Mouse (Mus musculus): ENCODE results near the gene Dcaf17. TPM values are rescaled to one million over a fixed set of nuclear protein-coding genes. Genes with fewer than 3 reads are reported as not detected.
A peak's percentile ranks its signal among the peaks of the same experiment; 100 is the strongest.

Gene Dcaf17
- polyA plus RNA-seq, 1 experiment from 2014 or later: 11.1 TPM

DNA sequence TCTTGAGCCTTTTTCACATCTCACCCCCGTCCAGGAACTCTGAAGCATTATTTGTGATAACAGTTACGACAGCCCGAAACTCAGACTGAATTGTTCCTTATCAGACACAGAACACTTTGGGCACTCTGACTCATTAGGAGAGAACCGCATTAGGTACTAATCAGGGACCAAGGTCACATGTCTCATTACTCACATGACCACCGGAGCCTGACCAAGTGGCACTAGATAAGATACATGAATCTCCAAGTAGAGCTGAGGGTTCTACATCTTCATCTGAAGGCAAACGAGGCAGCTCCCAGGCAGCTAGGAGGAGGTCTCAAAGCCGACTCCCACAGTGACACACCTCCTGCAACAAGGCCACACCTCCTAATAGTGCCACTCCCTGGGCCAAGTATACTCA lies 41.0 kb downstream of the Dcaf17 start:
- DNase-seq (ENCODE audit: low read depth, low spot score) (no peak), ATAC-seq (no peak)
- in situ Hi-C loops (cut with MboI; ENCODE audit: low pct_unique_long_range_greater_than_20kb): no loop called here
- CTCF ChIA-PET: interaction anchor here (1.7 kb wide), 2 partner anchors 10 kb away, joined by 3 to 5 read pairs; no protein-coding TSS in a partner anchor
- H3K27me3 ChIP-seq: no peaks in the 10 kb centered on the region
- POLR2A ChIA-PET: no interaction called here
- TF ChIP-seq CTCF (IDR thresholded peaks at IDR 0.05): no peak

DNA sequence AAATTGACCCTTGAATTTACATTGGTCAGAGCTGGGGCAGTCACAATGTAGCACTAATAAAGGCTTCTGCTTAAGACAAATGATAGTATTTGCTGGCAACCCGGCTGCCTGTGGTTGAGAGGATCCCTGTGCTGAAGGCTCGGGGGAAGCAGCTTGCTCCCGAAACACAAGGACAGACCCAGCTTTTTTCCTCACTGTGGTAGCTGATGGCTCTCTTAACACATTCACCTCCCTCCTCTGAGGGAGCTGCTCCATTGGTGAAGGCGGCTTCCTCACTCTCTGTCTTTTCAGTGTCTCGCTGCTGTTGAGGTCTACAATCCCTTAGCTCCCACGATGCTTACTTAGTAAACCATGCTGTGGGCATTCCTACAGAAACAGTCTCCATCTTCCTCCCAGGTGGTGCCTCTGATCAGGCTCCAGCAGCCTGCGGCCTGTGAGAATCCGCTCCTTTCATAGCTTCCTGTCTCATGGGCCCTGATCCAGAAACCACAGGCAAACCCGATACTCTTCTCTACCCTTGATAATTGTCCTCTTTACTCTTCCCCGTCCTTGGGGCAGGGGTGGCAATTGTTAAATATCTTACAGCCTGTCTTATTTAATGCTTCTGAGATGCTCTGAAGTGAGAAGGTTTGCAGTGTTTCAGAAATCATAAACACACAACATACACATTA lies 47.6 kb downstream of the Dcaf17 start:
- POLR2A ChIA-PET: no interaction called here
- no peak for ATAC-seq
- in situ Hi-C loops (cut with MboI; ENCODE audit: low pct_unique_long_range_greater_than_20kb): no loop called here
- TF ChIP-seq CTCF (IDR thresholded peaks at IDR 0.05): no peak
- no peak for DNase-seq (ENCODE audit: low read depth, low spot score)
- H3K27me3 ChIP-seq: no peaks in the 10 kb centered on the region
- CTCF ChIA-PET: interaction anchor here (1.1 kb wide), 2 partner anchors 13 to 25 kb away, joined by 3 read pairs; no protein-coding TSS in a partner anchor

DNA sequence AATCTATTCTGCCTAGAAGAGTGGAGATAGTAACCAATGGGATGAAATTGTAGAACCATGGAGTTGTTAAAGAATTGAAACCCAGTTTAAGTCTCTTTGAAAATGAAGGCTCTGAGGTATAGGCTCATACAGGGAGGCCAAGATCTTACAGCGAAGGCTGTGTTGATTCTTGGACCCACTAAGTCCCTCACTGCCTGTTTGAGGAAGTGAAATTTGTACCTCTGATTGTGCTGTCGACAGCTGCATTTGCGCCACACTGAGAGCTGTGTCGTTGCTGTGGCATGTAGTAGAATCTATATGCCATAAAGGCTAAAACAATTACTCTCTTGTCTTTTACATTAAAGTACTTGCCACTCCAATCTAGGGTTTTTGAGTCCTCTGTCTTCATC lies 48.2 kb downstream of the Dcaf17 start:
- ChIA-PET CTCF (interaction anchor here (1.1 kb wide), 1 partner anchor 13 kb away, joined by 3 read pairs; no protein-coding TSS in a partner anchor), POLR2A (no interaction called here)
- no peak for TF ChIP-seq CTCF (IDR thresholded peaks at IDR 0.05)
- DNase-seq (ENCODE audit: low read depth, low spot score) (no peak), ATAC-seq (no peak)
- in situ Hi-C loops (cut with MboI; ENCODE audit: low pct_unique_long_range_greater_than_20kb): no loop called here
- H3K27me3 ChIP-seq: no peaks in the 10 kb centered on the region

DNA sequence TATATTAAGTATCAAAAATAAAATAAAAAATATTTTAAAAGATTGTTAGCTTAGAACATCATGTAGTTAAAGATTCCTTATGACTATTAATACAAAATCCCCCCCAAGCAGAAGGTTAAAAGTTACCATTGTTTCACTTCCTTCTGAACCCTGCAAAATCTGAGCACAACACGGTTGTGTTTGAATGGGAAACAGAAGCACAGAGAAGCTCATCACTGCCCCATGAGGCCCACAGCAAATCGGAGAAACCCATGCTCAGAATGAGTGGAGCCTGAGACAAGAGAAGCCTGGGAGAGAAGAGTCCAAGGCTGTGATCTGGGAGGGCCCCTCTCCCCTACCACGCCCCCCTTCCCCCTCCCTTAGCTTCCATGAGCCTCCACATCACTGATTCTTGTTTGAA lies 49.6 kb downstream of the Dcaf17 start:
- no peak for TF ChIP-seq CTCF (IDR thresholded peaks at IDR 0.05)
- POLR2A ChIA-PET: no interaction called here
- H3K27me3 ChIP-seq: no peaks in the 10 kb centered on the region
- ATAC-seq (no peak), DNase-seq (ENCODE audit: low read depth, low spot score) (no peak)
- in situ Hi-C loops (cut with MboI; ENCODE audit: low pct_unique_long_range_greater_than_20kb): no loop called here
- CTCF ChIA-PET: no interaction called here

DNA sequence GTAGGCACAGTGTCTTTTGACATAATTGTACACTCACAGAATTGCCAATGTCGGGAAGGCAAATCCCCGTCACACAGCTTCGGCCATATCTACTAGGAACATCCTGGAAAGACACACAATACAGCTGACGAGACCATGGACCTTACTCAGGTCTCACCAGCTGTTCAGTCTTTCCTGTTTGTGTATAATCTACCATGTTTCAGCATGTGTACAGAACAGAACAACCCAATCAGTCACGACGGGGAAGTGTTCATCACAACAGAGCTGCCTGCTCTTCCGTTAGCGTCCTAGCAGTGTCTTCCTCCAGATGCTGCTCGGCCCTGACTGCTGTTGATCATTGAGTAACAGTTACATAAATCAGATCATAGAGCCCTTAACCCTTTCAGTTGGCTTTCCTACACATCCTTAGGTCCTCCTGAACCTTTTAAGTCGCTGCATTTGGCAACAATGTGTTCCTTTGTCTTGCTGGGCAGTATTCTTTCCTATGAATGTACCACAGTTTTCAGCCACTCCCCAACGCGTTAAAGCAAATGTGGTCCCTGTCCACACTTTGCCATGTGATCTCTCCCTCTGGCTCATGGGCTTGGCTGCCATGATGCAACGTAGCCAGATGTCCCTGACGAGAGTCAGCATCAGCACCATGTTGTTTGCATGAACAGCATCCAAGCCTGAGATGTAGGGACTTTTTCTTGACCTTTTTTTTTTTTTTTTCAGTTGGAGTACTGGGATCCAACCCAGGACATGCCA lies 50.5 kb downstream of the Dcaf17 start:
- ATAC-seq (no peak), DNase-seq (ENCODE audit: low read depth, low spot score) (no peak)
- H3K27me3 ChIP-seq: no peaks in the 10 kb centered on the region
- TF ChIP-seq CTCF (IDR thresholded peaks at IDR 0.05): no peak
- in situ Hi-C loops (cut with MboI; ENCODE audit: low pct_unique_long_range_greater_than_20kb): no loop called here
- CTCF ChIA-PET: interaction anchor here (1.0 kb wide), 1 partner anchor 10 kb away, joined by 3 read pairs; no protein-coding TSS in a partner anchor
- POLR2A ChIA-PET: no interaction called here

DNA sequence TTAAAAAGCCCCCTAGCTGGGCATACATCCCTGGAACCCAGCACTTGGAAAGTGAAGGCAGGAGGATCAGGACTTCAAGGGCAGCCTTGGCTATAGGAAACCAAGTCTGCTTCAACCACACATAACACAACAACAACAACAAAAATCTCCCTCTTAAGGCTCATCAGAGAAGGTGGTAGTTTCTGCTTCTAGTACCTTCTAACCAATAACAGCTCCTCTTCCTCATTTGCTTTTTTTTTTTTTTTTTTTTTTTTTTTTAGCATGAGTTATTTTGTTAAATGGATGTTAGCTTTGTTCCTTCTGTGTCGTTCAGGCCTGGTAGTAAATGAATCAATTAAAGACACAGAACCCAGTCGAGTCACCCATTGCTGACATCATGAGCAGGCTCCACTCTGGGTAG lies 52.1 kb downstream of the Dcaf17 start:
- no peak for TF ChIP-seq CTCF (IDR thresholded peaks at IDR 0.05)
- CTCF ChIA-PET: no interaction called here
- no peak for DNase-seq (ENCODE audit: low read depth, low spot score)
- POLR2A ChIA-PET: interaction anchor here (0.6 kb wide), 1 partner anchor 428 kb away, joined by 3 read pairs; no protein-coding TSS in a partner anchor
- no peaks in the 10 kb centered on the region for H3K27me3 ChIP-seq
- ATAC-seq: no peak
- in situ Hi-C loops (cut with MboI; ENCODE audit: low pct_unique_long_range_greater_than_20kb): no loop called here

DNA sequence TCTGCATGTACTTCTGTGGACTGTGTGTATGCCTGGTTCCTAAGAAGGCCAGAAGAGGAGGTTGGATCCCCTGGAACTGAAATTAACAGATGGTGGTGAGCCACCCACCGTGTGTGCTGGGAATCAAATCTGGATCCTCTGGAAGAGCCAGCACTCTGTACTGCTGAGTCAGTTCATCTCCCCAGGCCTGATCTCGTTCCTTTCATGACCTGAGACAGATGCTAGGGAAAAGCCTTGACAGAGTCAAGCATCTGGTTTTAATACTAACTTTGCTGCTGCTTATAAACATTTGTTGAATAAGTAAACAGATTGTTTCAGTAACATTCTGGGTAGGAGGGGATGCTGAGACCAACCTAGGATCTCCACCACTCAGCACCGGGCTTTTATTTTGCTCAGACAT lies 53.4 kb downstream of the Dcaf17 start:
- ATAC-seq: no peak
- no peak for TF ChIP-seq CTCF (IDR thresholded peaks at IDR 0.05)
- H3K27me3 ChIP-seq: no peaks in the 10 kb centered on the region
- DNase-seq (ENCODE audit: low read depth, low spot score): no peak
- CTCF ChIA-PET: no interaction called here
- POLR2A ChIA-PET: no interaction called here
- in situ Hi-C loops (cut with MboI; ENCODE audit: low pct_unique_long_range_greater_than_20kb): no loop called here

DNA sequence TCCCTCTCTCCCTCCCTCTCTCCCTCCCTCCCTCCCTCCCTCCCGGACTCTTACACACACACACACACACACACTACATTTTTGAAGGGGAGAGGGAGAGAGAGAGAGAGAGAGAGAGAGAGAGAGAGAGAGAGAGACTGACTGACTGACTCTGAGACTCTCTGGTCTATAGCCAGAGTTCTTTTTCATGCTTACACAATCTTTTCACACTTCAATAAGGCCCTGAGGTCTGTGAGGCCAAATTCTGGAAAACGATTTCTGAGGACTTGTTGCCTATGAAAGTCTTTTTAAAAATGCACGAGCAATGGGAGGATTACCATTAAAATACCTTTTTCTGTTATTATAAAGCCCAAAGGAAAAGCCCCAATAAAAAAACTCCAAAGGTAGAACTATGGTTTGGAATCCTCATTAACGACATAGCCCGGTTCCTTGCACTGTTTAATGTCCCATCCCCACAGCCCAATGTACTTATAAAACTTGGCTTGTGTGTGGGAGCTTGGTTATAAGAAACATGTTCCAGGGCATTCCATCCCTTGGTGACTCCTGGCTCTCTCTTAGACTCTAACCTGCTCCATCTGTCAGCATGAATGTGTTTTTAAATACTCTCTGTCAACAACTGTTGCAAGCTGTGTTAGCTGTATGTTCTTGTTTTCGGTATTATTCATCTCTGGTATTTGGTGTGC lies 58.5 kb downstream of the Dcaf17 start:
- CTCF ChIA-PET: no interaction called here
- TF ChIP-seq CTCF (IDR thresholded peaks at IDR 0.05): no peak
- in situ Hi-C loops (cut with MboI; ENCODE audit: low pct_unique_long_range_greater_than_20kb): no loop called here
- no peaks in the 10 kb centered on the region for H3K27me3 ChIP-seq
- POLR2A ChIA-PET: no interaction called here
- ATAC-seq (no peak), DNase-seq (ENCODE audit: low read depth, low spot score) (no peak)

GRCm38 (mm10) chr2:71116151-71116550 lies 61.0 kb downstream of the Dcaf17 start:
- in situ Hi-C loops (cut with MboI; ENCODE audit: low pct_unique_long_range_greater_than_20kb): no loop called here
- no peak for ATAC-seq

DNA sequence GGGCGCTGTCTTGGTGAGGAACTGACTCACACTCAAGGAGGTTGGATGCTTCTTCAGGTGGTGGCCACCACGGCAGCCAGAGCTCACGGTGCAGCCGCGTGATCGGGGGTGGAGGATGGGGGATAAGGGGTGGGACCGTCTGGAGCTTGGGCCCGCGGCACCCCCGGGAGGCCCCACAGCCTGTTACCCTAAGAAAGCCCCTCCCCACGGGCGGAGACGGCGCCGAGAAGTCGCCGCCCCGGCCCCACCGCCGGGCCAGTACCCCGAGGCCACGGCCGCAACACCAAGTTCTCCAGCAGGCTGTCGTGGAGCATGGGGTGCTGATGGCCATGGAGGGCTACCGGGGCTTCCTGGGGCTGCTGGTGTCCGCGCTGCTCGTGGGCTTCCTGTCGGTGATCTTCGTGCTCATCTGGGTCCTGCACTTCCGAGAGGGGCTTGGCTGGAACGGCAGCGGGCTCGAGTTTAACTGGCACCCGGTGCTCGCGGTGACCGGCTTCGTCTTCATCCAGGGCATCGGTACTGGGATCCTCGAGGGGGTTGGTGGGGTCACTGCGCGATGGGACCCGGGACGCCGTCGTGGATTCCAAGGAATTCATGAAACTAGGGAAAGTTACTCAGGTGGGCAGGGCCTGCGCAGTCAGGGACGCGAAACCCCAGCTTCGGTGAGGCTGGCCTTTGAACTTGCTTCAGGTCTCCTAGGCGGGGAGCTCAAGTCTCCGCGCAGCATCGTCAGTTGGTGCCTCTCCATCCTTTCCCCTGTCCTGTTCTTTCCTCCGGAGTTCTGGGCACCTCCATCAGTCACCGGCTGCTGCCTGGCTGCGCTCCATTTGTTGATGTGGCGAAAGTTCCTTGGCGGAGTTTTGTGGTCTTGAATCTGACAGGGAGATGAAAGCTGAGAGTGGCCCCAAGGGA lies 62.9 kb downstream of the Dcaf17 start, which contains the start of gene Cybrd1:
TSS of gene Cybrd1 (plus strand) at position 127 of the 912 bp plus-strand sequence.
- in situ Hi-C loops (cut with MboI; ENCODE audit: low pct_unique_long_range_greater_than_20kb): no loop called here
- no peak for TF ChIP-seq CTCF (IDR thresholded peaks at IDR 0.05)
- DNase-seq (ENCODE audit: low read depth, low spot score): no peak
- no peaks in the 10 kb centered on the region for H3K27me3 ChIP-seq
- ChIA-PET CTCF (interaction anchor here (0.9 kb wide), 1 partner anchor 37 kb away, joined by 3 read pairs; no protein-coding TSS in a partner anchor), POLR2A (interaction anchor here (0.7 kb wide), 1 partner anchor 10 kb away, joined by 3 read pairs; no protein-coding TSS in a partner anchor)
- ATAC-seq: no peak

More at GRCm38 (mm10) chr2:71116151-71116550, 61.0 kb downstream of the Dcaf17 start:
- no peak for DNase-seq (ENCODE audit: low read depth, low spot score)
- peak; percentile 59 for TF ChIP-seq CTCF (IDR thresholded peaks at IDR 0.05)
- POLR2A ChIA-PET: no interaction called here
- CTCF ChIA-PET: no interaction called here
- no peaks in the 10 kb centered on the region for H3K27me3 ChIP-seq

Measured in Patski (cell line).